Mouse (Mus musculus) common myeloid progenitor, adult 5-6 weeks (primary cell): ENCODE results near the gene Tmem158. TPM values are rescaled to one million over a fixed set of nuclear protein-coding genes. Genes with fewer than 3 reads are reported as not detected.

Experiments used
- total RNA-seq: library from RNA; stranded (forward); fragments of 200-1000, 187-1606 nt; gene quantifications from 2 replicates; pipeline ENCODE4 v1.2.3, GENCODE M21; 2017

Gene Tmem158
- total RNA-seq, 1 experiment from 2014 or later: 1.8 TPM

Other genes starting within 250 kb of the Tmem158 start
- 10.7 and 11.3 TPM in 2 replicates for gene Tmem42, start 239.4 kb downstream of the Tmem158 start, total RNA-seq
- 0.09 TPM in 1 of 2 replicates, not detected in the other for gene Tgm4, start 226.0 kb downstream of the Tmem158 start, total RNA-seq
- gene Zdhhc3, start 147.6 kb downstream of the Tmem158 start, total RNA-seq: 43.1 and 45.2 TPM in 2 replicates
- gene Exosc7, start 147.5 kb downstream of the Tmem158 start, total RNA-seq: 104 and 108 TPM in 2 replicates
- gene Clec3b, start 109.8 kb downstream of the Tmem158 start, total RNA-seq: 2.1 TPM in 1 of 2 replicates, not detected in the other
- 0.27 and 0.39 TPM in 2 replicates for gene Cdcp1, start 44.7 kb downstream of the Tmem158 start, total RNA-seq
- gene Lars2, start 106.2 kb upstream of the Tmem158 start, total RNA-seq: 141 and 175 TPM in 2 replicates
- 21.6 and 30.0 TPM in 2 replicates for gene Limd1, start 217.9 kb upstream of the Tmem158 start, total RNA-seq